Mouse (Mus musculus) hindbrain, embryonic 15.5 days (tissue): Measurements from ENCODE around the gene Glipr1l2. TPM values are rescaled to one million over a fixed set of nuclear protein-coding genes. Genes with fewer than 3 reads are reported as not detected.
"Not testable (repeated sequence)": the region's sequence is repeated elsewhere in the genome, so short reads cannot be mapped to it uniquely, and the experiment has no call there.

Experiments
- ATAC-seq: fragments of 200-750 bp; cut with Nextera tagmentation; 2 replicates; pipeline ENCODE4 v1.8.0; 2017; ENCODE audit warnings: low read depth, moderate number of reproducible peaks, moderate TSS enrichment; ENCODE audit not compliant: low FRiP score
- H3K27ac ChIP-seq: fragments of 300-500 bp; sonication (generic); replicated peaks from 2 replicates; pipeline ENCODE4 v1.5.1; 2015; ENCODE audit warnings: mild to moderate bottlenecking, inconsistent platforms
- H3K27me3 ChIP-seq: fragments of 300-500 bp; sonication (generic); 2 replicates; pipeline ENCODE4 v1.6.1; 2015; ENCODE audit warnings: control low read depth, inconsistent platforms
- H3K36me3 ChIP-seq: fragments of 300-500 bp; sonication (generic); 2 replicates; pipeline ENCODE4 v1.6.1; 2015; ENCODE audit warnings: control low read depth, inconsistent platforms
- H3K4me1 ChIP-seq: fragments of 300-500 bp; sonication (generic); replicated peaks from 2 replicates; pipeline ENCODE4 v1.6.1; 2015; ENCODE audit warnings: control low read depth, inconsistent platforms
- H3K4me2 ChIP-seq: fragments of 300-500 bp; sonication (generic); 2 replicates; pipeline ENCODE4 v1.6.1; 2015; ENCODE audit warnings: moderate library complexity, mild to moderate bottlenecking, inconsistent platforms
- H3K4me3 ChIP-seq: fragments of 300-500 bp; sonication (generic); 2 replicates; pipeline ENCODE4 v1.5.1; 2015; ENCODE audit warnings: mild to moderate bottlenecking, inconsistent platforms
- H3K9ac ChIP-seq: fragments of 300-500 bp; sonication (generic); 2 replicates; pipeline ENCODE4 v1.6.1; 2015; ENCODE audit warnings: inconsistent platforms
- H3K9me3 ChIP-seq: fragments of 300-500 bp; sonication (generic); 2 replicates; pipeline ENCODE4 v1.6.1; 2016; ENCODE audit warnings: control low read depth, inconsistent platforms
- WGBS: fragments of 180-500 bp; shearing (Covaris S2); methylation state at CpG from one replicate; pipeline ENCODE4 v1.1.7; 2015; 5-methylcytosine and 5-hydroxymethylcytosine counted together
- polyA plus RNA-seq: library from polyadenylated mRNA; unstranded; fragments of >200 nt; fragmentation: Nextera tagmentation; extraction: Ambion mirVana; gene quantifications from 2 replicates; pipeline ENCODE4 v1.2.1, GENCODE M21; 2015

Gene Glipr1l2
- polyA plus RNA-seq = not detected in 2 replicates

- WGBS = 96% methylated on average over 14 of the region's 14 CpGs
- no peak for ATAC-seq
- no peak within 1 kb of the TSS for H3K9ac ChIP-seq
These were observed at the start of gene Glipr1l2 for GRCm38 (mm10) chr10:112083157-112083556. Gene Glipr1l2, plus strand, starts transcription at chr10:112083354.

GRCm38 (mm10) chr10:112043523-112043922 is 39.6 kb upstream of the Glipr1l2 start:
- H3K4me2 ChIP-seq, H3K9ac ChIP-seq, ATAC-seq, H3K4me1 ChIP-seq, H3K4me3 ChIP-seq, H3K27ac ChIP-seq, H3K9me3 ChIP-seq, H3K27me3 ChIP-seq, H3K36me3 ChIP-seq: not testable (repeated sequence)
- 84% methylated on average over 9 of the region's 9 CpGs for WGBS

More at GRCm38 (mm10) chr10:112083157-112083556, at the start of gene Glipr1l2:
- Histone ChIP-seq H3K4me3 (no peak within 1 kb of the TSS), H3K4me1 (no peaks in the 10 kb centered on the region), H3K4me2 (no peak within 1 kb of the TSS), H3K36me3 (no peaks in the 10 kb centered on the region), H3K9me3 (no peaks in the 10 kb centered on the region), H3K27ac (no peak within 1 kb of the TSS), H3K27me3 (no peaks in the 10 kb centered on the region)

- H3K9ac ChIP-seq, H3K36me3 ChIP-seq, H3K9me3 ChIP-seq, H3K4me1 ChIP-seq, H3K27ac ChIP-seq, H3K27me3 ChIP-seq, ATAC-seq, H3K4me3 ChIP-seq: not testable (repeated sequence)
- 51% methylated on average over 14 of the region's 14 CpGs for WGBS
- peak overlapping the region; percentile 43 for H3K4me2 ChIP-seq
These were observed 38.9 kb upstream of the Glipr1l2 start for GRCm38 (mm10) chr10:112044283-112044682.

- Histone ChIP-seq H3K36me3 (no peaks in the 10 kb centered on the region), H3K4me2 (no peak overlapping the region), H3K27ac (no peak overlapping the region), H3K4me1 (no peaks in the 10 kb centered on the region), H3K4me3 (no peak overlapping the region), H3K9ac (no peak overlapping the region), H3K27me3 (no peaks in the 10 kb centered on the region), H3K9me3 (no peaks in the 10 kb centered on the region)
- ATAC-seq = no peak
These were observed 31.9 kb upstream of the Glipr1l2 start for GRCm38 (mm10) chr10:112051220-112051619.

GRCm38 (mm10) chr10:112051956-112052355 is 31.2 kb upstream of the Glipr1l2 start:
- not testable (repeated sequence) for H3K27me3 ChIP-seq, H3K36me3 ChIP-seq, H3K4me2 ChIP-seq, H3K9me3 ChIP-seq, H3K9ac ChIP-seq, ATAC-seq, H3K4me3 ChIP-seq, H3K4me1 ChIP-seq, H3K27ac ChIP-seq
- WGBS = 73% methylated on average over 2 of the region's 2 CpGs

- Histone ChIP-seq H3K27me3 (no peaks in the 10 kb centered on the region), H3K4me2 (peak within 1 kb of the TSS; percentile 38), H3K4me3 (no peak within 1 kb of the TSS), H3K4me1 (0 out of 2 replicates have a peak, but pooled peaks cover 4% of the 10 kb centered on the region), H3K36me3 (no peaks in the 10 kb centered on the region), H3K9ac (no peak within 1 kb of the TSS), H3K9me3 (no peaks in the 10 kb centered on the region), H3K27ac (no peak within 1 kb of the TSS)
- peak; percentile 96 for ATAC-seq
- WGBS = 25% methylated on average over 14 of the region's 14 CpGs
These were observed 23.2 kb upstream of the Glipr1l2 start, which contains the start of gene Glipr1l1 for GRCm38 (mm10) chr10:112059702-112060582. Gene Glipr1l1, plus strand, starts transcription at chr10:112060189.

- not testable (repeated sequence) for H3K4me2 ChIP-seq, H3K27ac ChIP-seq, H3K4me3 ChIP-seq, H3K9me3 ChIP-seq, H3K36me3 ChIP-seq, H3K27me3 ChIP-seq, ATAC-seq, H3K4me1 ChIP-seq, H3K9ac ChIP-seq
- WGBS = 55% methylated on average over 6 of the region's 6 CpGs
These were observed 22.6 kb upstream of the Glipr1l2 start for GRCm38 (mm10) chr10:112060583-112060934.

GRCm38 (mm10) chr10:112080044-112080443 is 3.1 kb upstream of the Glipr1l2 start:
- ATAC-seq = no peak
- H3K4me3 ChIP-seq = no peak overlapping the region
- no peak overlapping the region for H3K9ac ChIP-seq
- H3K36me3 ChIP-seq = no peaks in the 10 kb centered on the region
- H3K9me3 ChIP-seq = no peaks in the 10 kb centered on the region
- 63% methylated on average over 2 of the region's 2 CpGs for WGBS
- no peaks in the 10 kb centered on the region for H3K27me3 ChIP-seq
- no peak overlapping the region for H3K27ac ChIP-seq
- H3K4me1 ChIP-seq = no peaks in the 10 kb centered on the region
- no peak overlapping the region for H3K4me2 ChIP-seq

- WGBS = 5% methylated on average over 5 of the region's 5 CpGs
- H3K9ac ChIP-seq, H3K36me3 ChIP-seq, H3K9me3 ChIP-seq, H3K4me1 ChIP-seq, H3K4me3 ChIP-seq, ATAC-seq, H3K4me2 ChIP-seq, H3K27me3 ChIP-seq, H3K27ac ChIP-seq: not testable (repeated sequence)
These were observed 22.6 kb downstream of the Glipr1l2 start for GRCm38 (mm10) chr10:112105785-112106184.

- H3K9ac ChIP-seq = no peak overlapping the region
- no peaks in the 10 kb centered on the region for H3K36me3 ChIP-seq
- H3K4me3 ChIP-seq = no peak overlapping the region
- no peak for ATAC-seq
- H3K4me2 ChIP-seq = no peak overlapping the region
- H3K4me1 ChIP-seq = no peaks in the 10 kb centered on the region
- H3K9me3 ChIP-seq = no peaks in the 10 kb centered on the region
- no peaks in the 10 kb centered on the region for H3K27me3 ChIP-seq
- WGBS = 93% methylated on average over 7 of the region's 7 CpGs
- H3K27ac ChIP-seq = no peak overlapping the region
These were observed 27.2 kb downstream of the Glipr1l2 start for GRCm38 (mm10) chr10:112110401-112110800.

GRCm38 (mm10) chr10:112125090-112125489 is 41.9 kb downstream of the Glipr1l2 start:
- not testable (repeated sequence) for H3K9ac ChIP-seq, H3K27ac ChIP-seq, H3K27me3 ChIP-seq, H3K9me3 ChIP-seq, ATAC-seq, H3K4me2 ChIP-seq, H3K36me3 ChIP-seq, H3K4me3 ChIP-seq, H3K4me1 ChIP-seq
- WGBS = 49% methylated on average over 2 of the region's 2 CpGs

GRCm38 (mm10) chr10:112127682-112128230 is 44.6 kb downstream of the Glipr1l2 start:
- H3K4me2 ChIP-seq, H3K36me3 ChIP-seq, H3K9me3 ChIP-seq, H3K27me3 ChIP-seq, H3K4me1 ChIP-seq, ATAC-seq, H3K4me3 ChIP-seq, H3K27ac ChIP-seq, H3K9ac ChIP-seq: not testable (repeated sequence)
- WGBS = 75% methylated on average over 6 of the region's 6 CpGs
